Mouse (Mus musculus) forelimb bud, embryonic 11.5 days (tissue): Measurements from ENCODE around the gene Trio.

Experiments
- DNase-seq: peaks from one replicate; pipeline ENCODE4 v3.0.0-alpha.2; 2012; ENCODE audit warnings: low read depth, low spot score

The Trio gene

DNA sequence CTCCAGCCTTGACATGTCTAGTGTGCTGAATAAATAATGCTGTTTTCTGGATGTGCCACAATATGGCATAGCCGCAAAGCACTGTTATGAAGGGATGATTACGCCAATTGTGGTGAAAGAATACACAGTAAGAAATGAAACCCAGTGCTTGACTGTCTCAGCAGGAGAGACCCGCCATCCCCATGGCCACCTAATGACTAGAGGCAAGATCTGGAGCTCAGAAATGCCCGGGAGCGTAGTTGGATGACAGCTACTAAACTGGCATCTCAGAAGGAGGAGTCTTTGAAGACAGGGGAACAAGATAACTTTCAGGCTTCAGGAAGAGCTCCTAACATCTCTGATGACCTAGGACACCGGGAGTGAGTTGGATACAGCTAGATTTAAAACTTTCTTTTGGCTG is 12.0 kb upstream of the Trio start:
- DNase-seq = no peak

DNA sequence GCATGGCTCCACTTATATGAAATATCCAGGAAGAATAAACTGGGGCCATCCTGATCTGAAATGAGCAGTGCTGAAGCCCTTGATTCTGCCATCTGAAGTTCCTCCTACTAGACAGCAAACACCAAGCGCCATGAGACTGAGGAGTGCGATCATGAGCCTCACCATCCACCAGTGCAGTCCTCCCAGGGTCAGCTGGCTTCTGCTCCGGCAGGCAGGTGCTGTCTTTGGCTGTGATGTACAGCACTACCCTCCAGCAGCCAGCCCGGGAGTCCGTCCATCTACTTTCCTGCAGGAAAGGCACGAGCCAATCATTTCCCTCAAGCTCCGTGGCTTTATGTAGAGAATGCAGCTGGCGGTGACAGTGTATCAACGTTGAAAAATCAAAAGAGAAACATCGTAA is 10.0 kb upstream of the Trio start:
- no peak for DNase-seq

DNA sequence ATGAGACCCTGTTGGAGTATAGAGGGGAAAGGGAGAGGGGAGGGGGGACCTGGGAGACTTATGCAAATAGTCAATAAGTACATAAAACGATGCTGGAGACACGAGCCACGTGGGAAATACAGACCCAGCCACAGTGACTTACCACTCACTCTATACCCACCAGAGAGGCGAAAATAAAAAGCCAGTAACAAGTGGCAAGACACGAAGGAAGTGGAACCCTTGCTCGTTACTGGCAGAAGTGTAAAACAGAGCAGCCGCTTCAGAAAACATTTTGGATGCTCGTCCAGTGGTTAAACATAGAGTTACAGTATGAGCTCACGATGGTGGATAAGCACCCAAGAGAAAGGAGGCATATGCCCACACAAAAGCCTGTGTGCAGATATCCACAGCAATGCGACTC is 9.0 kb upstream of the Trio start:
- no peak for DNase-seq

- DNase-seq = no peak
Measured at GRCm38 (mm10) chr15:28029371-28029770, 3.7 kb upstream of the Trio start.

- no peak for DNase-seq
Measured at GRCm38 (mm10) chr15:28028542-28028941, 2.9 kb upstream of the Trio start.

GRCm38 (mm10) chr15:28026167-28026481 is 476 bp upstream of the Trio start:
- DNase-seq = no peak

DNA sequence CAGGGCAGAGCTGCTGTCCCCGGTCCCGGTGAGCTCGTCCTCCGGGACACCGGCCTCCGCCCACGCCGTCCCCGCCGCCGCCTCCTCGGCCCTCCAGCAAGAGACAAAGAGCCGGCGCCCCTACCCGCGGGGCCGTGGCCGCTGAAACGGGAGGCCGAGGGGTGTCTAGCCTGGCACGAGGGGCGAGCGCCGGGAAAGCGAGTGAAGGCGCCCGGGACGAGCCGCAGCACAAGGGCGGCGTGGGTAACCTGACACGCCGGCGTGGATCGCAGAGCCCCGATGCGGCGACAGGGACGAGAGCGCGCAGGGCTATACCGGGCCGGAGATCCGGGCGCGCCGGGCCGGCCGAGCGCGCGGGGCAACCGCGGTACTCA is 696 bp downstream of the Trio start:
- DNase-seq = no peak

DNA sequence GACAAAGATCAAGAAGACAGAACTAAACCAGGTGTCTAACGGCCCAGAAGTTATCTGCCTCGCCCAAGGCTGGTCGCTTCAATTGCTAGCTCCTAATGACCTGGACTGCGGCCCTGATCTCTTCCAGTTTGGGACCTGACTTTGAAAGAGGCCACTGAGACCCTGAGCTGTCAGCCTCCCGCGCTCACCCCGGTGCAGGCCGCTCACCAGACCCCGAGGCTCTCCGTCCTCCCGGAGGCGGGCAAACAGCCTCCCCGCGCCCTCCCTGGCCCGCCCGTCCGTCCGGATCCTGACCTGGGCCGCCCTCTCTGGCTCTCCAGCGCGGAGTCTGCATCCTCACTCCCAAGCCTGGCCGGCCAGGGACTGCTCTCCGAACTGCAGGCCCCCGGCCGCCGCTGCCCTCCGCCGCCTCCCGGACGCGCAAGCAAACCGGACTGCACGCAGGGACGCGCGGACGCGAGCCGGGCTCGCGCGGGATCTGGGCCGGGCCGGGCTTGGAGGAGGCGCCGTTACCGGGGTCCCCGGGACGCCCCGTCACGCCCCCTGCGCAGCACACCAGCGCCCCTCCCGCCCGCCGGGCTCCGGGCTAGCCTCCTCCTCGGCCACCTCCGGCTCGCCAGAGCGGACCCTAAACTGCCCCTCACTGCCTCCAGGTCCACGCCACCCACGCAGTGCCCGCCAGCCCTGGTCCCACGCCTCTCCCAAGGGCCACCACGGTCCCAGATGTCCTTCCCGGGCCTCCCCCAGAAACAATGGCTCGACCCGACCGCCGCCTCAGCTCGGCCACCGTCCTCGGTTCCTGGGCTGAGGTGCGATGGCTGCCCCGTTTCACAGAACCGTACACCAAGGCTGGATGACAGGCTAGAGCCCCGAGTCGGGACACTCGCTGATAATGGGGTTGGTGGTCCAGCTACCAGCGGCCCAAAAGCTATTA is 1.4 kb downstream of the Trio start:
- DNase-seq = peak; percentile 52

- DNase-seq = no peak
Measured at GRCm38 (mm10) chr15:28021591-28022209, 3.9 kb downstream of the Trio start.

- DNase-seq = no peak
Measured at GRCm38 (mm10) chr15:28019393-28020070, 6.1 kb downstream of the Trio start.

DNA sequence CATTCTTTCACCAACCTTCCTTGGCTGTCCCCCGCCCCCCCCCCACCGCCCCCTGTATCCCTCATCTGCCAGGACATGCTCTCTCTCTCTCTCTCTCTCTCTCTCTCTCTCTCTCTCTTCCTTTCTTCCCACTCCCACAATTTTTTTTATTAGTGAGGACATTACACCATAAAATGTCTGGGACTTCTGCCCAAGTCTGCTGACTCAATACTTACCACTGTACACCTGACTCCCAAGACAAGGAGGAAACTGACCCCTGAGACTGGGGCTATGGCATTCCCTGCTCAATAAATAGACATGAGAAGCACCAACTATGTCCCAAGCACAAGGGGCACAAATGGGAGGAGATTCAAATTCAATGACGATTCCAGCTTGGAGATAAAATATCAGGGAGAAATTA is 18.1 kb downstream of the Trio start:
- no peak for DNase-seq

GRCm38 (mm10) chr15:28004192-28004767 is 21.4 kb downstream of the Trio start:
- peak; percentile 41 for DNase-seq

- no peak for DNase-seq
Measured at GRCm38 (mm10) chr15:28002515-28002914, 23.1 kb downstream of the Trio start.

DNA sequence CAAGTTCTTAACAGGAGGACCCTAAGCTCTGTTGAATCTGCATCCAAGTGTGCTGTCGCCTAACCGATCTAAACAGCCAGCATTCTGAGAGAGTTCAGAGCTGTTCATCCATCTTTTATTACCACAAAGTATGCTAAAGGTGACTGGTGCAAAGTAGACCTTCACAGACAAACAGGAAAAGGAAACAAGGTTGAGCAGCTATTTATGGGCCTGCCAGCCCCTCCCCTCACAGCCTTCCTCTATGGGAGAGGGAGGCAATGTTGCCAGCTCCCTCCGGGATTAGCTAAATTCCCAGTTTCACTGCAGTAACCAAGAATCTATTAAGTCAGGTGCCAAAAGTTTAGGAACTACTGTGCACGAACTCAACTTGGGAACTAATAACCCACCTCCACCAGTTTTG is 24.3 kb downstream of the Trio start:
- no peak for DNase-seq

GRCm38 (mm10) chr15:27998621-27999359 is 26.9 kb downstream of the Trio start:
- peak; percentile 47 for DNase-seq

DNA sequence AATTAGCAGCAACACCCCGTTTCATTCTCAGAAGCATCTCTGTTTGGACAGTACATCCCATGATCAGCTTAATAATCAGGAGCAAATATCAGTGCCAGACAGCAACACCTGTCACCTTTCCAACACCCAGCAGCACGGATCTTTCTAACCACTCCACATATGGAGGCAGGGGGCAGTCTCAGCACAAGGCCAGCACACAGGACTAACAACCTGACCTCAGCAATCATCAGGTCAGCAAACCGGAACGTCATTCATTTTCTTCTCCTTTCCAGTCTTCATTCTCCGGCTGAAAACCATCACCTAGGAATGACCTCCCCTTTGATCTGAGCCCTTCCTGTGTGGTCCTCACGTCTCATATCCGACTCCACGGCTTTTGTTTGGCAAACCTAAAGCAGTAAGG is 27.7 kb downstream of the Trio start:
- no peak for DNase-seq

DNA sequence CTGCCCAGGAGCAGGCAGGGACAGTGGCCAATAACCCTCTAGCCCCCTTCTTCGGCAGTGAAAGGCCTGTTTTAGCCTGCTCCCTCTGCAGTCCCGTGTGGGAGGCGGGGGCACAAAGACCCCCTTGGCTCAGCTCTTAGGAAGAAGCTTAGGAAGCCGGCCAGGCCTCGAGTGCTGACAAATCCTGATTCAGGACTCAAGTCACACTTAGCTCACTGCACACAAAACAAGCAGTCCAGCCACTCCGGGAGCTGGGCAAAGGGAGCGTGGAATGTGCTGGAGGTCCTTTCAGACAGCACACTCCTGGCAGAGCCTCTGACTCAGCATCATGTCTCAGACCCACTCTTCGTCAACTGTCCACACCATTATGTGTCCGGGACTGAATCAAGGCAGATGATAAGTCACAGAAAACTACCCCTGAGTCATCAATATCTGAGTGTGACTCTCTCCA is 28.2 kb downstream of the Trio start:
- DNase-seq = peak; percentile 59

- DNase-seq = no peak
Measured at GRCm38 (mm10) chr15:27996750-27997149, 28.9 kb downstream of the Trio start.

- no peak for DNase-seq
Measured at GRCm38 (mm10) chr15:27995421-27995820, 30.2 kb downstream of the Trio start.

- DNase-seq = no peak
Measured at GRCm38 (mm10) chr15:27994870-27995269, 30.8 kb downstream of the Trio start.

DNA sequence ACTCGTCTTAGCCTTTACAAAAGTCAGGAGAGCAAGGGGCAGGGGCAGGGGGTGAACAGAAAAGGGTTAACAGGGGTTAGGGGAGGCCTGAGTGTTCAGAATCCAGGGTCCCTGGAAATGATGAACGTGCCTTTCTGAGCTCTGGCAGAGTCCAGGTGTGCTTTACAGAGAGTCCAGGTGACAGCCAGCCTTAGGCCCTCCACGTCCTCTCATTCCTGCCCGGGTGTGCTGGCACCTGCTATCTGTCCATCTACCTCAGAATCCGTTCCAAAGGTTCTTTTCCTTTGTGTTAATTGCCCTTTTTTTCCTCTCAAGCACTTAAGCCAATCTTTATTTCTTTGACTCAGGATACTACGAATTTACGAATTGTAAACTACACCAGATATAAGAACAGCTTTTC is 32.1 kb downstream of the Trio start:
- no peak for DNase-seq

DNA sequence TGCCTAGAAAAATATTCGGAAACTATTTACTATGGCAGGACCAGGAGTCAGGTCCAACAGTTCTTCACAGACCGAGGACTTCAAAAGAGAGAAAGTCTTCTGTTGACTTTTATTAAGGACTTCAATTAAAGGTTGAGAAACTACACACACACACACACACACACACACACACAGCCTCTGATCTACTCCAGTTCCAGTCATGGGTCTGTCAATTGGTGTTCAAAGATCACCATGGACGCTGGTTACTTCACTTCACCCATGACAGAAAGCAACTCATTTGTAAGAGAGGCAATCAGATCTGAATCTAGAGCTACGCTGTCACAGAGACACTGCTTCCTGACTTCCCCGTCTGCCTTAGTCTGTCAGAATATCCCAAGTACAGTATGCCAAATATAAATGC is 33.1 kb downstream of the Trio start:
- DNase-seq = no peak
